Comparison of ENCODE assay signal across 8 mouse cellular contexts in genomic region chr9:45221567-45221966, GRCm38 (mm10). TPM values are rescaled to one million over a fixed set of nuclear protein-coding genes. Genes with fewer than 3 reads are reported as not detected.
DNase-seq lines count a peak whose midpoint lies in the region; ATAC-seq and TF ChIP-seq lines count a peak whose summit lies in the region.

No protein-coding gene starts in this region.

- H3K4me2 ChIP-seq in forebrain, embryonic 11.5 days (ENCODE audit: low read depth, low read length, severe bottlenecking) = no peak overlapping the region
- H3K4me2 ChIP-seq in forebrain, embryonic 15.5 days (replicated peaks) = no peak overlapping the region
- H3K4me2 ChIP-seq in forebrain, embryonic 16.5 days (ENCODE audit: low read length) = no peak overlapping the region
- H3K4me2 ChIP-seq in hindbrain, embryonic 14.5 days (replicated peaks) = no peak overlapping the region

- no peak overlapping the region for H3K27ac ChIP-seq in forebrain, embryonic 11.5 days (ENCODE audit: low read depth, low read length)
- H3K27ac ChIP-seq in forebrain, embryonic 15.5 days (replicated peaks) = no peak overlapping the region
- H3K27ac ChIP-seq in forebrain, embryonic 16.5 days (ENCODE audit: low read length) = no peak overlapping the region
- H3K27ac ChIP-seq in hindbrain, embryonic 14.5 days = no peak overlapping the region

- no peak for ATAC-seq in forebrain, embryonic 11.5 days (replicated peaks; ENCODE audit: low FRiP score)
- no peak for ATAC-seq in forebrain, embryonic 15.5 days (replicated peaks)
- peak; percentile 33; the same call in 1 of the 2 replicates for ATAC-seq in forebrain, embryonic 16.5 days
- ATAC-seq in hindbrain, embryonic 14.5 days (ENCODE audit: low FRiP score) = no peak; the same call in 1 of the 2 replicates

- H3K4me3 ChIP-seq in forebrain, embryonic 11.5 days (ENCODE audit: low read depth, low read length) = no peak overlapping the region
- no peak overlapping the region for H3K4me3 ChIP-seq in forebrain, embryonic 15.5 days
- H3K4me3 ChIP-seq in forebrain, embryonic 16.5 days (replicated peaks; ENCODE audit: low read length) = no peak overlapping the region
- H3K4me3 ChIP-seq in hindbrain, embryonic 14.5 days (replicated peaks; ENCODE audit: low read length) = no peak overlapping the region

- no peaks in the 10 kb centered on the region for H3K4me1 ChIP-seq in forebrain, embryonic 11.5 days (replicated peaks; ENCODE audit: control insufficient read depth, insufficient read depth, low read length)
- no peaks in the 10 kb centered on the region for H3K4me1 ChIP-seq in forebrain, embryonic 15.5 days
- H3K4me1 ChIP-seq in forebrain, embryonic 16.5 days (replicated peaks; ENCODE audit: control insufficient read depth, insufficient read depth, low read length) = no peaks in the 10 kb centered on the region
- H3K4me1 ChIP-seq in hindbrain, embryonic 14.5 days (replicated peaks; ENCODE audit: control insufficient read depth, insufficient read depth, low read length) = no peaks in the 10 kb centered on the region

- no peaks in the 10 kb centered on the region for H3K36me3 ChIP-seq in forebrain, embryonic 11.5 days (ENCODE audit: control insufficient read depth, insufficient read depth, low read length)
- H3K36me3 ChIP-seq in forebrain, embryonic 15.5 days = no peaks in the 10 kb centered on the region
- H3K36me3 ChIP-seq in forebrain, embryonic 16.5 days (ENCODE audit: control insufficient read depth, insufficient read depth) = no peaks in the 10 kb centered on the region
- no peaks in the 10 kb centered on the region for H3K36me3 ChIP-seq in hindbrain, embryonic 14.5 days (replicated peaks; ENCODE audit: control insufficient read depth, insufficient read depth)

- TF ChIP-seq POLR2A in brain, embryonic 14.5 days (IDR thresholded peaks at IDR 0.05; ENCODE audit: borderline replicate concordance, extremely low read depth, insufficient read depth, insufficient read length, poor library complexity, severe bottlenecking) = no peak

- WGBS in forebrain, embryonic 11.5 days = 19% methylated on average over 6 of the region's 6 CpGs
- 14% methylated on average over 6 of the region's 6 CpGs for WGBS in forebrain, embryonic 15.5 days
- 21% methylated on average over 6 of the region's 6 CpGs for WGBS in forebrain, embryonic 16.5 days
- 20% methylated on average over 6 of the region's 6 CpGs for WGBS in hindbrain, embryonic 14.5 days

- no peak overlapping the region for H3K9ac ChIP-seq in forebrain, embryonic 11.5 days (ENCODE audit: low read length)
- no peak overlapping the region for H3K9ac ChIP-seq in forebrain, embryonic 15.5 days (replicated peaks)
- no peak overlapping the region for H3K9ac ChIP-seq in forebrain, embryonic 16.5 days (replicated peaks; ENCODE audit: low read depth, low read length)
- H3K9ac ChIP-seq in hindbrain, embryonic 14.5 days = no peak overlapping the region

- no peaks in the 10 kb centered on the region for H3K27me3 ChIP-seq in forebrain, embryonic 11.5 days (ENCODE audit: control insufficient read depth, insufficient read depth, low read length)
- no peaks in the 10 kb centered on the region for H3K27me3 ChIP-seq in forebrain, embryonic 15.5 days
- no peaks in the 10 kb centered on the region for H3K27me3 ChIP-seq in forebrain, embryonic 16.5 days (replicated peaks; ENCODE audit: control insufficient read depth, insufficient read depth, low read length)
- no peaks in the 10 kb centered on the region for H3K27me3 ChIP-seq in hindbrain, embryonic 14.5 days (ENCODE audit: control insufficient read depth, insufficient read depth, low read length)

- DNase-seq in forebrain, embryonic 11.5 days (ENCODE audit: low spot score) = peak; percentile 91
- DNase-seq in brain, embryonic 14.5 days (ENCODE audit: low read depth) = peak; percentile 90
- DNase-seq in hindbrain, embryonic 14.5 days (ENCODE audit: low spot score) = peak; percentile 96
- DNase-seq in left cerebral cortex, adult 18-20 months (ENCODE audit: low spot score in 2 of 2) = peak; percentile 94 to 99
- peak; percentile 86 for DNase-seq in mesoderm, embryonic 11.5 days (ENCODE audit: low read depth, low spot score)
- DNase-seq in spleen, postnatal 4 days (ENCODE audit: low spot score in 2 of 2) = peak; percentile 84 to 97

- H3K9me3 ChIP-seq in forebrain, embryonic 11.5 days (ENCODE audit: control insufficient read depth, low read length) = no peaks in the 10 kb centered on the region
- H3K9me3 ChIP-seq in forebrain, embryonic 15.5 days = no peaks in the 10 kb centered on the region
- no peaks in the 10 kb centered on the region for H3K9me3 ChIP-seq in forebrain, embryonic 16.5 days (ENCODE audit: control insufficient read depth, low read length)
- H3K9me3 ChIP-seq in hindbrain, embryonic 14.5 days (ENCODE audit: control insufficient read depth, low read length) = no peaks in the 10 kb centered on the region

- TF ChIP-seq CTCF in brain, embryonic 14.5 days (IDR thresholded peaks at IDR 0.05; ENCODE audit: borderline replicate concordance, extremely low read depth, insufficient read depth, insufficient read length) = peak; percentile 90

RNA-seq across cellular contexts. Expression of gene Tmprss4, which starts 17.7 kb away (rescaled TPM):
- polyA plus RNA-seq in forebrain, embryonic 11.5 days (2014; fragmentation: Nextera tagmentation; extraction: Ambion mirVana) = not detected in 2 replicates
- polyA plus RNA-seq in forebrain, embryonic 15.5 days (2015; fragmentation: Nextera tagmentation; extraction: Ambion mirVana) = not detected in 2 replicates
- polyA plus RNA-seq in brain, embryonic 14.5 days (2012; rRNA removed) = 0.16 TPM in 1 of 2 replicates, not detected in the other
- polyA plus RNA-seq in forebrain, embryonic 16.5 days (2015; fragmentation: Nextera tagmentation; extraction: Ambion mirVana) = not detected in 2 replicates
- not detected in 2 replicates for polyA plus RNA-seq in hindbrain, embryonic 14.5 days (2014; fragmentation: Nextera tagmentation; extraction: Ambion mirVana)
- total RNA-seq in left cerebral cortex, adult 18-20 months (2021) = under 1 TPM in 1 of 2 experiments, not detected in 1; 0.28 TPM

RNA-seq across cellular contexts. Expression of gene BC049352, which starts 39.8 kb away (rescaled TPM):
- polyA plus RNA-seq in forebrain, embryonic 11.5 days (2014; fragmentation: Nextera tagmentation; extraction: Ambion mirVana) = not detected in 2 replicates
- 0.10 TPM in 1 of 2 replicates, not detected in the other for polyA plus RNA-seq in forebrain, embryonic 15.5 days (2015; fragmentation: Nextera tagmentation; extraction: Ambion mirVana)
- 0.10 TPM in 1 of 2 replicates, not detected in the other for polyA plus RNA-seq in brain, embryonic 14.5 days (2012; rRNA removed)
- 0.14 and 0.38 TPM in 2 replicates for polyA plus RNA-seq in forebrain, embryonic 16.5 days (2015; fragmentation: Nextera tagmentation; extraction: Ambion mirVana)
- not detected in 2 replicates for polyA plus RNA-seq in hindbrain, embryonic 14.5 days (2014; fragmentation: Nextera tagmentation; extraction: Ambion mirVana)
- total RNA-seq in left cerebral cortex, adult 18-20 months (2021) = 1 to 10 TPM in 1 of 2 experiments, under 1 TPM in 1; 0.84 to 1.3 TPM

RNA-seq across cellular contexts. Expression of gene Il10ra, which starts 47.4 kb away (rescaled TPM):
- polyA plus RNA-seq in forebrain, embryonic 11.5 days (2014; fragmentation: Nextera tagmentation; extraction: Ambion mirVana) = 0.45 and 0.79 TPM in 2 replicates
- 0.42 and 0.49 TPM in 2 replicates for polyA plus RNA-seq in forebrain, embryonic 15.5 days (2015; fragmentation: Nextera tagmentation; extraction: Ambion mirVana)
- 0.54 and 0.78 TPM in 2 replicates for polyA plus RNA-seq in brain, embryonic 14.5 days (2012; rRNA removed)
- polyA plus RNA-seq in forebrain, embryonic 16.5 days (2015; fragmentation: Nextera tagmentation; extraction: Ambion mirVana) = 0.52 TPM in 2 replicates
- polyA plus RNA-seq in hindbrain, embryonic 14.5 days (2014; fragmentation: Nextera tagmentation; extraction: Ambion mirVana) = 0.68 and 0.85 TPM in 2 replicates
- 1 to 10 TPM; 2.6 to 3.4 TPM for total RNA-seq in left cerebral cortex, adult 18-20 months (2021)
